Mouse (Mus musculus) liver, embryonic 13.5 days (tissue): ENCODE data around the gene 2610528J11Rik. TPM values are rescaled to one million over a fixed set of nuclear protein-coding genes. Genes with fewer than 3 reads are reported as not detected.
"Not testable (repeated sequence)": the region's sequence is repeated elsewhere in the genome, so short reads cannot be mapped to it uniquely, and the experiment has no call there.

Experiments used
- ATAC-seq: fragments of 200-750 bp; cut with Nextera tagmentation; 2 replicates; pipeline ENCODE4 v1.8.0; 2017; ENCODE audit warnings: low read depth, mild to moderate bottlenecking, moderate number of reproducible peaks, moderate library complexity
- DNase-seq: peaks from one replicate; pipeline ENCODE4 v3.0.0; 2022
- H3K27ac ChIP-seq: fragments of 300-500 bp; sonication (generic); 2 replicates; pipeline ENCODE4 v1.5.1; 2015; ENCODE audit warnings: moderate library complexity, mild to moderate bottlenecking, inconsistent platforms
- H3K27me3 ChIP-seq: fragments of 300-500 bp; sonication (generic); 2 replicates; pipeline ENCODE4 v1.6.1; 2015; ENCODE audit warnings: mild to moderate bottlenecking, inconsistent platforms
- H3K36me3 ChIP-seq: fragments of 300-500 bp; sonication (generic); 2 replicates; pipeline ENCODE4 v1.6.1; 2015; ENCODE audit warnings: mild to moderate bottlenecking, inconsistent platforms
- H3K4me1 ChIP-seq: fragments of 300-500 bp; sonication (generic); replicated peaks from 2 replicates; pipeline ENCODE4 v1.6.1; 2015; ENCODE audit warnings: inconsistent platforms
- H3K4me2 ChIP-seq: fragments of 300-500 bp; sonication (generic); 2 replicates; pipeline ENCODE4 v1.6.1; 2015; ENCODE audit warnings: inconsistent platforms, mild to moderate bottlenecking, moderate library complexity
- H3K4me3 ChIP-seq: fragments of 300-500 bp; sonication (generic); replicated peaks from 2 replicates; pipeline ENCODE4 v1.5.1; 2015; ENCODE audit warnings: mild to moderate bottlenecking, inconsistent platforms
- H3K9ac ChIP-seq: fragments of 300-500 bp; sonication (generic); 2 replicates; pipeline ENCODE4 v1.6.1; 2015; ENCODE audit warnings: mild to moderate bottlenecking, inconsistent platforms
- H3K9me3 ChIP-seq: fragments of 300-500 bp; sonication (generic); replicated peaks from 2 replicates; pipeline ENCODE4 v1.6.1; 2016; ENCODE audit warnings: inconsistent platforms
- WGBS: fragments of 180-500 bp; shearing (Covaris S2); methylation state at CpG from one replicate; pipeline ENCODE4 v1.1.7; 2015; ENCODE audit not compliant: insufficient replicate concordance; 5-methylcytosine and 5-hydroxymethylcytosine counted together
- polyA plus RNA-seq: library from polyadenylated mRNA; unstranded; fragments of >200 nt; fragmentation: Nextera tagmentation; extraction: Ambion mirVana; gene quantifications from 2 replicates; pipeline ENCODE4 v1.2.1, GENCODE M21; 2015

Gene 2610528J11Rik
- polyA plus RNA-seq: 5.2 and 5.6 TPM in 2 replicates

- Histone ChIP-seq H3K36me3 (no peaks in the 10 kb centered on the region), H3K27me3 (no peaks in the 10 kb centered on the region), H3K9me3 (no peaks in the 10 kb centered on the region), H3K4me1 (peaks cover 8% of the 10 kb centered on the region), H3K27ac (peak within 1 kb of the TSS; percentile 39), H3K4me2 (peak within 1 kb of the TSS; percentile 40), H3K9ac (no peak within 1 kb of the TSS), H3K4me3 (peak within 1 kb of the TSS; percentile 12)
- ATAC-seq: peak; percentile 59
- DNase-seq: no peak
- WGBS: 51% methylated on average over 17 of the region's 17 CpGs
These were observed at the start of gene 2610528J11Rik for GRCm38 (mm10) chr4:118526408-118527334. 2610528J11Rik (plus strand) TSS chr4:118526999.

GRCm38 (mm10) chr4:118489717-118490132 is 37.1 kb upstream of the 2610528J11Rik start, which contains the start of gene Tie1:
Tie1 (minus strand) TSS chr4:118490061.
- DNase-seq (no peak), ATAC-seq (peak; percentile 76)
- no peak within 1 kb of the TSS for H3K27ac ChIP-seq
- H3K4me1 ChIP-seq: no peaks in the 10 kb centered on the region
- peak within 1 kb of the TSS; percentile 29 for H3K4me3 ChIP-seq
- H3K9ac ChIP-seq: peak within 1 kb of the TSS; percentile 26; the same call in 1 of the 2 replicates
- peak within 1 kb of the TSS; percentile 4; the same call in 1 of the 2 replicates for H3K4me2 ChIP-seq
- WGBS: 22% methylated on average over 8 of the region's 8 CpGs
- H3K36me3 ChIP-seq: no peaks in the 10 kb centered on the region
- no peaks in the 10 kb centered on the region for H3K27me3 ChIP-seq
- no peaks in the 10 kb centered on the region for H3K9me3 ChIP-seq

- 79% methylated on average over 10 of the region's 10 CpGs for WGBS
- Histone ChIP-seq H3K36me3 (no peaks in the 10 kb centered on the region), H3K9me3 (no peaks in the 10 kb centered on the region), H3K9ac (no peak overlapping the region), H3K27ac (no peak overlapping the region), H3K27me3 (no peaks in the 10 kb centered on the region), H3K4me3 (no peak overlapping the region), H3K4me2 (no peak overlapping the region), H3K4me1 (no peaks in the 10 kb centered on the region)
- ATAC-seq: no peak
- DNase-seq: no peak
These were observed 36.3 kb upstream of the 2610528J11Rik start for GRCm38 (mm10) chr4:118490461-118490860.

- Histone ChIP-seq H3K4me3 (no peak overlapping the region), H3K9me3 (no peaks in the 10 kb centered on the region), H3K36me3 (no peaks in the 10 kb centered on the region), H3K9ac (no peak overlapping the region), H3K4me1 (no peaks in the 10 kb centered on the region), H3K27me3 (no peaks in the 10 kb centered on the region), H3K4me2 (no peak overlapping the region), H3K27ac (no peak overlapping the region)
- WGBS: 37% methylated on average over 6 of the region's 6 CpGs
- ATAC-seq (no peak), DNase-seq (no peak)
These were observed 26.6 kb upstream of the 2610528J11Rik start for GRCm38 (mm10) chr4:118500171-118500724.

GRCm38 (mm10) chr4:118500792-118501191 is 26.0 kb upstream of the 2610528J11Rik start:
- no peak overlapping the region for H3K4me2 ChIP-seq
- H3K36me3 ChIP-seq: no peaks in the 10 kb centered on the region
- 65% methylated on average over 9 of the region's 9 CpGs for WGBS
- no peak overlapping the region for H3K4me3 ChIP-seq
- no peaks in the 10 kb centered on the region for H3K27me3 ChIP-seq
- ATAC-seq (no peak), DNase-seq (no peak)
- H3K9me3 ChIP-seq: no peaks in the 10 kb centered on the region
- no peak overlapping the region for H3K27ac ChIP-seq
- H3K9ac ChIP-seq: no peak overlapping the region
- H3K4me1 ChIP-seq: no peaks in the 10 kb centered on the region

GRCm38 (mm10) chr4:118505551-118505950 is 21.2 kb upstream of the 2610528J11Rik start:
- no peak for DNase-seq

GRCm38 (mm10) chr4:118507171-118507570 is 19.6 kb upstream of the 2610528J11Rik start:
- not testable (repeated sequence) for H3K27ac ChIP-seq, H3K4me1 ChIP-seq, H3K4me2 ChIP-seq, ATAC-seq, H3K9me3 ChIP-seq, H3K9ac ChIP-seq, H3K4me3 ChIP-seq, H3K36me3 ChIP-seq, H3K27me3 ChIP-seq, DNase-seq
- WGBS: 67% methylated on average over 1 of the region's 1 CpGs

More at GRCm38 (mm10) chr4:118505551-118505950, 21.2 kb upstream of the 2610528J11Rik start:
- 60% methylated on average over 3 of the region's 3 CpGs for WGBS
- ATAC-seq: no peak
- Histone ChIP-seq H3K9me3 (no peaks in the 10 kb centered on the region), H3K27me3 (no peaks in the 10 kb centered on the region), H3K4me3 (no peak overlapping the region), H3K4me1 (no peaks in the 10 kb centered on the region), H3K36me3 (no peaks in the 10 kb centered on the region), H3K9ac (no peak overlapping the region), H3K27ac (no peak overlapping the region), H3K4me2 (no peak overlapping the region)

DNA sequence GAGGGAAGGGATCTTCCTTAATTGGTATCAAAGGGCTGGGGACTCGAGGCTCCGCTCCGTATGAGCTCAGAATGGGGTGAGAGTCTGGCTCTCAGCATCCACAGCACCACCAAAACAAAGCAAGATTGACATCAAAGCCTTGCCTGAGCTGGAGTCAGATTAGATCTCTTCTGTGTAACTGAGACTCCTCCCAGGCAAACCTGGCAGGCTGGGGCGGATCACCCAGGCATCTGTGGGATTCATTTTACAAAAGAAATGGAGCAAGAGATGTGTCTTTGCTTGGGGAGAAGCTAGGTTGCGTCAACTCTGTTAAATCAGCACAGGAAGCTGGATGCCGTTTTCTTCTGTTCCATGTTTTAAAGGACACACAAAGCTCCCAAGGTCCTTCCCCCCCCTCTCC is 17.7 kb upstream of the 2610528J11Rik start:
- WGBS: 42% methylated on average over 6 of the region's 6 CpGs
- Histone ChIP-seq H3K27me3 (no peaks in the 10 kb centered on the region), H3K4me3 (no peak overlapping the region), H3K4me1 (no peaks in the 10 kb centered on the region), H3K9ac (no peak overlapping the region), H3K4me2 (no peak overlapping the region), H3K9me3 (no peaks in the 10 kb centered on the region), H3K36me3 (no peaks in the 10 kb centered on the region), H3K27ac (no peak overlapping the region)
- no peak for DNase-seq
- ATAC-seq: no peak

GRCm38 (mm10) chr4:118516699-118517496 is 9.9 kb upstream of the 2610528J11Rik start:
- Histone ChIP-seq H3K36me3 (no peaks in the 10 kb centered on the region), H3K27me3 (peaks cover 27% of the 10 kb centered on the region), H3K9me3 (no peaks in the 10 kb centered on the region), H3K27ac (no peak overlapping the region), H3K4me1 (peaks cover 12% of the 10 kb centered on the region), H3K4me3 (no peak overlapping the region), H3K4me2 (peak overlapping the region; percentile 2; the same call in 1 of the 2 replicates), H3K9ac (no peak overlapping the region)
- ATAC-seq: no peak
- 9% methylated on average over 20 of the region's 20 CpGs for WGBS
- DNase-seq: peak; percentile 5

DNA sequence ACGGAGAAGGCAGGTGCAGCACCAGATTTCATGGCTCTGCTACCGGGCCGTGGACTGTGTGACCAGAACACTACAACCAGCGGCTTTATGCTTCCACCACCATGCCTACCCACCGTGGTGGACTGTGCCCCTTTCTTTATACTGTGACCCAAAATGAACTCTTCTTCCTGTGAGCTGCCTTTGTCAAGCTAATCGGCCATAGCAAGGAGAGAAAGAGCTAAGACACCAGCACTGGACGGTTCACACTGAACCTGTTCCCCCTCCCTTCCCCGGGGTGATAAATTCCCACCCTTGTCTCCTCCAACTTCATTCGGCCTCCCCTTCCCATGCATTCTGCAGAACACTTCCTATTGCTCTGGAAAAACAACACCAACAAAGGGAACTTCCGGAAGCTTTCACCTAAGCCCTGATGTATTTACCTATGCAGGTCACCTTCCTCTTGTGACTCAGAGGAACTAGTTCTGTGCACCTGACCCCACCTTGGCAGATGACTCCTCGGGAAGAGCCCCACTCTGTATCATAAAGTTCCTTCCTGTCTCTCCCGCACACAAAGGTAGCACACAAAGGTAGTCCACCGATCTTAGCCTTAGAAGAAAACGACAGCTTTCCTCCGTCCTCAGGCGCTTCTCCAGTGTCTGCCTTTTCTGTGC is 9.2 kb upstream of the 2610528J11Rik start:
- Histone ChIP-seq H3K27me3 (peaks cover 27% of the 10 kb centered on the region), H3K36me3 (no peaks in the 10 kb centered on the region), H3K4me2 (peak overlapping the region; percentile 2; the same call in 1 of the 2 replicates), H3K4me3 (no peak overlapping the region), H3K9ac (no peak overlapping the region), H3K27ac (no peak overlapping the region), H3K9me3 (no peaks in the 10 kb centered on the region), H3K4me1 (peaks cover 12% of the 10 kb centered on the region)
- ATAC-seq (no peak), DNase-seq (no peak)
- 38% methylated on average over 16 of the region's 16 CpGs for WGBS
